Mouse (Mus musculus) lung, embryonic 14.5 days (tissue): ENCODE results near the gene Tbc1d25. TPM values are rescaled to one million over a fixed set of nuclear protein-coding genes. Genes with fewer than 3 reads are reported as not detected.

Experiments used
- ATAC-seq: fragments of 200-750 bp; cut with Nextera tagmentation; 2 replicates; pipeline ENCODE4 v1.8.0; 2017; ENCODE audit warnings: mild to moderate bottlenecking, moderate TSS enrichment, moderate library complexity; ENCODE audit not compliant: insufficient read depth
- DNase-seq: peaks from one replicate; pipeline ENCODE4 v3.0.0-alpha.2; 2015
- H3K27ac ChIP-seq: fragments of 300-500 bp; sonication (generic); 2 replicates; pipeline ENCODE4 v1.5.1; 2014; ENCODE audit warnings: low read depth, mild to moderate bottlenecking, moderate library complexity
- H3K27me3 ChIP-seq: fragments of 300-500 bp; sonication (generic); 2 replicates; pipeline ENCODE4 v1.6.1; 2014; ENCODE audit warnings: low read length, control low read depth; ENCODE audit not compliant: insufficient read depth
- H3K36me3 ChIP-seq: fragments of 300-500 bp; sonication (generic); 2 replicates; pipeline ENCODE4 v1.6.1; 2014; ENCODE audit warnings: control low read depth; ENCODE audit not compliant: insufficient read depth
- H3K4me1 ChIP-seq: fragments of 300-500 bp; sonication (generic); 2 replicates; pipeline ENCODE4 v1.6.1; 2014; ENCODE audit warnings: antibody characterized with exemption, control low read depth; ENCODE audit not compliant: insufficient read depth
- H3K4me2 ChIP-seq: fragments of 300-500 bp; sonication (generic); 2 replicates; pipeline ENCODE4 v1.6.1; 2014; ENCODE audit warnings: mild to moderate bottlenecking
- H3K4me3 ChIP-seq: fragments of 300-500 bp; sonication (generic); 2 replicates; pipeline ENCODE4 v1.5.1; 2014; ENCODE audit warnings: low read depth, low read length
- H3K9ac ChIP-seq: fragments of 300-500 bp; sonication (generic); 2 replicates; pipeline ENCODE4 v1.6.1; 2014
- H3K9me3 ChIP-seq: fragments of 300-500 bp; sonication (generic); 2 replicates; pipeline ENCODE4 v1.6.1; 2016; ENCODE audit warnings: low read depth, low read length, control low read depth
- CTCF ChIP-seq: IDR thresholded peaks from 2 replicates; pipeline ENCODE4 v1.5.1; 2016; ENCODE audit warnings: antibody characterized with exemption, low read depth
- WGBS: fragments of 180-500 bp; shearing (Covaris S2); extraction: QIAGEN DNeasy Blood & Tissue Kit; methylation state at CpG from one replicate; pipeline ENCODE4 v1.1.7; 2014; 5-methylcytosine and 5-hydroxymethylcytosine counted together
- polyA plus RNA-seq: library from polyadenylated mRNA; unstranded; fragments of >200 nt; fragmentation: Nextera tagmentation; extraction: Ambion mirVana; gene quantifications from 2 replicates; pipeline ENCODE4 v1.2.1, GENCODE M21; 2014

The Tbc1d25 gene
- polyA plus RNA-seq, 1 experiment from 2014 or later = 12.6 TPM

GRCm38 (mm10) chrX:8125235-8125634 lies 50.7 kb downstream of the Tbc1d25 start:
- no peaks in the 10 kb centered on the region for H3K4me1 ChIP-seq
- no peak for DNase-seq
- WGBS = 73% methylated on average over 7 of the region's 7 CpGs
- H3K27ac ChIP-seq = no peak overlapping the region
- no peak overlapping the region for H3K4me2 ChIP-seq
- peaks cover 14% of the 10 kb centered on the region; the same call in 1 of the 2 replicates for H3K36me3 ChIP-seq
- TF ChIP-seq CTCF = peak; percentile 14; the same call in 1 of the 2 replicates
- no peak overlapping the region for H3K4me3 ChIP-seq
- no peaks in the 10 kb centered on the region for H3K27me3 ChIP-seq
- no peak overlapping the region for H3K9ac ChIP-seq
- no peak for ATAC-seq
- H3K9me3 ChIP-seq = no peaks in the 10 kb centered on the region

- H3K27ac ChIP-seq = no peak overlapping the region
- H3K4me1 ChIP-seq = no peaks in the 10 kb centered on the region
- DNase-seq (no peak), ATAC-seq (no peak)
- no peaks in the 10 kb centered on the region for H3K27me3 ChIP-seq
- no peak overlapping the region for H3K9ac ChIP-seq
- H3K9me3 ChIP-seq = no peaks in the 10 kb centered on the region
- no peak overlapping the region for H3K4me3 ChIP-seq
- H3K4me2 ChIP-seq = no peak overlapping the region
- WGBS = 79% methylated on average over 6 of the region's 6 CpGs
- H3K36me3 ChIP-seq = peaks cover 10% of the 10 kb centered on the region; the same call in 1 of the 2 replicates
- no peak for TF ChIP-seq CTCF
These were observed 52.0 kb downstream of the Tbc1d25 start for GRCm38 (mm10) chrX:8123821-8124470.

GRCm38 (mm10) chrX:8117264-8117663 lies 58.7 kb downstream of the Tbc1d25 start:
- DNase-seq (no peak), ATAC-seq (no peak)
- TF ChIP-seq CTCF = no peak
- Histone ChIP-seq H3K9ac (no peak overlapping the region), H3K4me2 (no peak overlapping the region), H3K9me3 (no peaks in the 10 kb centered on the region), H3K27ac (no peak overlapping the region), H3K4me1 (no peaks in the 10 kb centered on the region), H3K27me3 (no peaks in the 10 kb centered on the region), H3K4me3 (no peak overlapping the region), H3K36me3 (no peaks in the 10 kb centered on the region)

GRCm38 (mm10) chrX:8115275-8115674 lies 60.7 kb downstream of the Tbc1d25 start:
- DNase-seq = no peak
- 63% methylated on average over 4 of the region's 4 CpGs for WGBS

GRCm38 (mm10) chrX:8105019-8105418 lies 71.0 kb downstream of the Tbc1d25 start:
- no peaks in the 10 kb centered on the region for H3K27me3 ChIP-seq
- H3K4me3 ChIP-seq = no peak overlapping the region
- DNase-seq = no peak
- H3K9me3 ChIP-seq = no peaks in the 10 kb centered on the region
- TF ChIP-seq CTCF = no peak
- H3K4me1 ChIP-seq = no peaks in the 10 kb centered on the region
- 95% methylated on average over 3 of the region's 3 CpGs for WGBS
- no peaks in the 10 kb centered on the region for H3K36me3 ChIP-seq
- ATAC-seq = no peak
- H3K9ac ChIP-seq = no peak overlapping the region
- no peak overlapping the region for H3K27ac ChIP-seq
- no peak overlapping the region for H3K4me2 ChIP-seq

More at GRCm38 (mm10) chrX:8115275-8115674, 60.7 kb downstream of the Tbc1d25 start:
- ATAC-seq = no peak
- H3K27ac ChIP-seq = no peak overlapping the region
- H3K36me3 ChIP-seq = no peaks in the 10 kb centered on the region
- H3K27me3 ChIP-seq = no peaks in the 10 kb centered on the region
- no peaks in the 10 kb centered on the region for H3K9me3 ChIP-seq
- no peak overlapping the region for H3K4me2 ChIP-seq
- no peak overlapping the region for H3K9ac ChIP-seq
- TF ChIP-seq CTCF = peak; percentile 14; the same call in 1 of the 2 replicates
- H3K4me3 ChIP-seq = no peak overlapping the region
- no peaks in the 10 kb centered on the region for H3K4me1 ChIP-seq

Other genes with a start within 250 kb of the Tbc1d25 start
- gene Eras, start 247.6 kb downstream of the Tbc1d25 start, polyA plus RNA-seq = not detected in 2 replicates
- 23.7 and 29.1 TPM in 2 replicates for gene Hdac6, start 228.3 kb downstream of the Tbc1d25 start, polyA plus RNA-seq
- 1.1 and 1.6 TPM in 2 replicates for gene Gata1, start 198.1 kb downstream of the Tbc1d25 start, polyA plus RNA-seq
- not detected in 2 replicates for gene Glod5, start 157.7 kb downstream of the Tbc1d25 start, polyA plus RNA-seq
- 71.6 and 74.3 TPM in 2 replicates for gene Suv39h1, start 101.4 kb downstream of the Tbc1d25 start, polyA plus RNA-seq
- 0.43 and 0.60 TPM in 2 replicates for gene Was, start 85.7 kb downstream of the Tbc1d25 start, polyA plus RNA-seq
- 20.8 and 21.8 TPM in 2 replicates for gene Wdr13, start 43.3 kb downstream of the Tbc1d25 start, polyA plus RNA-seq
- gene Rbm3, start 30.3 kb downstream of the Tbc1d25 start, polyA plus RNA-seq = 589 and 659 TPM in 2 replicates
- 29.5 and 30.5 TPM in 2 replicates for gene Ebp, start 17.3 kb upstream of the Tbc1d25 start, polyA plus RNA-seq
- gene Porcn, start 30.3 kb upstream of the Tbc1d25 start, polyA plus RNA-seq = 10.4 and 10.6 TPM in 2 replicates
- gene Ftsj1, start 76.2 kb upstream of the Tbc1d25 start, polyA plus RNA-seq = 52.9 and 53.7 TPM in 2 replicates
- gene Slc38a5, start 95.0 kb upstream of the Tbc1d25 start, polyA plus RNA-seq = 92.9 and 105 TPM in 2 replicates
- not detected in 2 replicates for gene Ssxb10, start 151.2 kb upstream of the Tbc1d25 start, polyA plus RNA-seq
- not detected in 2 replicates for gene Ssxb9, start 190.8 kb upstream of the Tbc1d25 start, polyA plus RNA-seq
- gene Ssxb1, start 237.1 kb upstream of the Tbc1d25 start, polyA plus RNA-seq = not detected in 2 replicates